Mouse (Mus musculus) MEL (cell line): Measurements from ENCODE around the gene Slco3a1.

ENCODE experiments used
- CTCF ChIP-seq, 3 experiments: IDR thresholded peaks in 2 of 3; conservative IDR thresholded peaks in 1 of 3; 2 replicates each; pipeline ENCODE4 v1.5.1; 2011 to 2012; ENCODE audit warnings: low read length in 3 of 3, low read depth in 2 of 3, mild to moderate bottlenecking in 2 of 3, improper control_type of control experiment in 1 of 3, inconsistent platforms in 1 of 3, mixed read lengths in 1 of 3, moderate library complexity in 1 of 3; ENCODE audit not compliant: control insufficient read depth in 1 of 3, insufficient read depth in 1 of 3, poor library complexity in 1 of 3, severe bottlenecking in 1 of 3
- ELF1 ChIP-seq: IDR thresholded peaks from 2 replicates; pipeline ENCODE4 v1.6.1; 2014; ENCODE audit warnings: low read depth, mild to moderate bottlenecking, inconsistent platforms, low read length, improper control_type of control experiment, moderate library complexity
- MAFK ChIP-seq: IDR thresholded peaks from 2 replicates; pipeline ENCODE4 v1.6.1; 2011; ENCODE audit warnings: low read depth, mild to moderate bottlenecking, low read length, improper control_type of control experiment, borderline replicate concordance
- USF1 ChIP-seq: IDR thresholded peaks from 2 replicates; pipeline ENCODE4 v1.6.1; 2014; ENCODE audit warnings: low read depth, mild to moderate bottlenecking, inconsistent platforms, low read length, improper control_type of control experiment, moderate library complexity

DNA sequence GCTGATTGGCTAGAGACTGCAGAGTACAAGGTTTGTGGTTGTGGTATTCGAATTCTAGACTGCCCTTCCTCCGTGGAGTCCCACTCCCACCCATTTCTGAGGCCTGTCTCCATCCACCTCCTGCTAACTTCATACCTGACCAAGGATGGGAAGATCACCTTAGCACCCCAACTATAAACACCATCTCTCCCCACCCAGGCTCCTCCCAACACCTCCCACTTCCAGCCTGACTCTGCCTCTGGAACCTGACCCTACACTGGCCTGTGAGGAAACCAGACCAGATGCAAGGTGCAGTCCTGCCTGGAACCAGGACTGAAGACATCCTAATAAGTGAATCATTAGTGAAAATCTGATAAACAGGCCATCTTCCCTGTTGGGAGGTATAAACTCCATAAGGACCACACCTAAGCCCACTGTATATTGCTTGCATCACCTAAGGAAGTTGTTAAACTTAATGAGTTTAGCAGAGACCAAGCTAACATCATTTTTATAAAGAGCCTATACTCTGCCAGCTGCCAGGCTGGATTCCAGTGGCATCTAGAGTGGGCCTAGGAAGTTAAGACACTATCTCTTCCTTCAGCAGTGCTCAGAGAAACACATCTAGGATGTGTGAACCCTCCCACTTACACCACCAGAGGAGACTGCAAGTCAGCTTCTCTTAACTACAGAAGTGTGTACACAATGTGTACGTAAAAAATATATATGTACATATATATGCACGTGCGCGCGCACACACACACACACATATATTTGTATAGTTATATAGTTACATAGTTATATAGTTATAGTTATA is 13.5 kb downstream of the Slco3a1 start:
- TF ChIP-seq USF1 (no peak), ELF1 (no peak), MAFK (no peak), CTCF (IDR thresholded peaks at IDR 0.05 in 2 of 3, conservative IDR thresholded peaks at IDR 0.05 in 1 of 3; ENCODE audit: control insufficient read depth in 1 of 3, insufficient read depth in 1 of 3, low read depth in 2 of 3, low read length in 3 of 3, poor library complexity in 1 of 3, severe bottlenecking in 1 of 3) (no peak)
